Mouse (Mus musculus) intestine, postnatal 0 days (tissue): ENCODE measurements around the gene Gpr158. TPM values are rescaled to one million over a fixed set of nuclear protein-coding genes. Genes with fewer than 3 reads are reported as not detected.
"Not testable (repeated sequence)": the region's sequence is repeated elsewhere in the genome, so short reads cannot be mapped to it uniquely, and the experiment has no call there.

Experiments
- ATAC-seq: fragments of 200-750 bp; cut with Nextera tagmentation; 2 replicates; pipeline ENCODE4 v1.8.0; 2017; ENCODE audit warnings: mild to moderate bottlenecking, moderate TSS enrichment, moderate library complexity
- H3K27ac ChIP-seq: fragments of 300-500 bp; sonication (generic); 2 replicates; pipeline ENCODE4 v1.5.1; 2014; ENCODE audit warnings: mild to moderate bottlenecking, low read depth, low read length, moderate library complexity
- H3K27me3 ChIP-seq: fragments of 300-500 bp; sonication (generic); replicated peaks from 2 replicates; pipeline ENCODE4 v1.6.1; 2014; ENCODE audit warnings: low read length, mixed read lengths; ENCODE audit not compliant: control insufficient read depth, insufficient read depth
- H3K36me3 ChIP-seq: fragments of 300-500 bp; sonication (generic); 2 replicates; pipeline ENCODE4 v1.6.1; 2014; ENCODE audit warnings: mild to moderate bottlenecking, moderate library complexity; ENCODE audit not compliant: control insufficient read depth, insufficient read depth
- H3K4me1 ChIP-seq: fragments of 300-500 bp; sonication (generic); replicated peaks from 2 replicates; pipeline ENCODE4 v1.6.1; 2014; ENCODE audit warnings: antibody characterized with exemption, low read length, mixed read lengths; ENCODE audit not compliant: control insufficient read depth, insufficient read depth
- H3K4me2 ChIP-seq: fragments of 300-500 bp; sonication (generic); replicated peaks from 2 replicates; pipeline ENCODE4 v1.6.1; 2014; ENCODE audit warnings: low read depth, mild to moderate bottlenecking, moderate library complexity
- H3K4me3 ChIP-seq: fragments of 300-500 bp; sonication (generic); 2 replicates; pipeline ENCODE4 v1.5.1; 2014; ENCODE audit warnings: low read depth, low read length
- H3K9ac ChIP-seq: fragments of 300-500 bp; sonication (generic); 2 replicates; pipeline ENCODE4 v1.6.1; 2014; ENCODE audit warnings: mild to moderate bottlenecking, low read depth, low read length
- H3K9me3 ChIP-seq: fragments of 300-500 bp; sonication (generic); 2 replicates; pipeline ENCODE4 v1.6.1; 2016; ENCODE audit warnings: mixed run types; ENCODE audit not compliant: control insufficient read depth
- CTCF ChIP-seq: sonication (generic); IDR thresholded peaks from 2 replicates; pipeline ENCODE4 v1.5.1; 2016; ENCODE audit warnings: low read depth, mild to moderate bottlenecking, control low read depth, antibody characterized with exemption, moderate library complexity
- WGBS: fragments of 180-500 bp; shearing (Covaris S2); extraction: QIAGEN DNeasy Blood & Tissue Kit; methylation state at CpG from one replicate; pipeline ENCODE4 v1.1.7; 2014; 5-methylcytosine and 5-hydroxymethylcytosine counted together
- polyA plus RNA-seq: library from polyadenylated mRNA; unstranded; fragments of >200 nt; fragmentation: Nextera tagmentation; extraction: Ambion mirVana; gene quantifications from 2 replicates; pipeline ENCODE4 v1.2.1, GENCODE M21; 2015

The Gpr158 gene
- polyA plus RNA-seq, 1 experiment from 2014 or later = 0.03 TPM

GRCm38 (mm10) chr2:21431182-21431581 lies 63.8 kb downstream of the Gpr158 start:
- Histone ChIP-seq H3K4me3 (no peak overlapping the region), H3K36me3 (no peaks in the 10 kb centered on the region), H3K27me3 (no peaks in the 10 kb centered on the region), H3K4me1 (no peaks in the 10 kb centered on the region), H3K9ac (no peak overlapping the region), H3K27ac (no peak overlapping the region), H3K9me3 (no peaks in the 10 kb centered on the region), H3K4me2 (no peak overlapping the region)
- TF ChIP-seq CTCF = no peak
- no peak for ATAC-seq
- 80% methylated on average over 6 of the region's 6 CpGs for WGBS

DNA sequence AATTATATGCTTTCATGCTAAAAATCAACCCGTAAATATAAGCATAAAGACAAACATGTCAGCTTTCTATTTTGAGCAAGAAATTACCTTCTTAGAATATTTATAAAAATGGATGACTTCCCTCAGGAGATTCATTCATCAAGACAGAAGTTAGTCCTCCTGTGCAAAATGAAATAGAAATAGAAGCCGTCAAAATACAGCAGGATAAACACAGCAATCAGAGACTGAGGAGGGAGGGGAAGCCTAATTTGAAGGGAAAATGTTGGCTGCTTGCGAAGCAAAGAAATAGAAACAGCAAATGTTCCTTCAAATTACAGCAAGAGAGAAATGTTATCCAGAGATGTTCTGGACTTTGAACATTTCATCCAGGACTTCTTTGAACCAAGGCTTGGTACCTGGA lies 72.3 kb downstream of the Gpr158 start:
- Histone ChIP-seq H3K4me2 (no peak overlapping the region), H3K36me3 (no peaks in the 10 kb centered on the region), H3K9ac (no peak overlapping the region), H3K4me1 (no peaks in the 10 kb centered on the region), H3K27me3 (no peaks in the 10 kb centered on the region), H3K27ac (no peak overlapping the region), H3K4me3 (no peak overlapping the region), H3K9me3 (no peaks in the 10 kb centered on the region)
- 80% methylated on average over 3 of the region's 3 CpGs for WGBS
- TF ChIP-seq CTCF = no peak
- no peak for ATAC-seq

DNA sequence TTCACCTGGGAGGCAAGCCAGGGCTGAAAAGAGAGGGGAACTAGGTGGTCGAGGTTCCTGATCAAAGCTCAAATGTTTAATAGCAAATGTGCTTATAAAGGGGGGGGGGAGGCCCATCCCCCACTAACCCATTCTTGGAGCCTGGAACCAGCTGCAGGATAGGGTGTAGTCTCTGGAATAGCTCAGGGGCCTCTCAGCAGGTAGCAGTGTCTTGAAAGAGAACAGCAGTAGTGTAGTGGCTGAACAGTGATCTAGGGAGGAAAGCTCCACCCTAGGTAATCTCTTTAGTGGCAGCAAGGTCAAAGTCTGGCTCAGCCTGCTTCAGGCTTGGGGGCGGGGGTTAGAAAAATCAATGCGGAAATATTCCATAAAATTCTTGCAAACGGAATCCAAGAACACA lies 93.3 kb downstream of the Gpr158 start:
- H3K9ac ChIP-seq, H3K4me1 ChIP-seq, H3K36me3 ChIP-seq, H3K4me3 ChIP-seq, H3K27me3 ChIP-seq, H3K9me3 ChIP-seq, H3K4me2 ChIP-seq, H3K27ac ChIP-seq: not testable (repeated sequence)
- peak; percentile 99 for ATAC-seq
- WGBS = 39% methylated on average over 4 of the region's 4 CpGs

GRCm38 (mm10) chr2:21474957-21475356 lies 107.6 kb downstream of the Gpr158 start:
- 89% methylated on average over 2 of the region's 2 CpGs for WGBS
- no peaks in the 10 kb centered on the region for H3K27me3 ChIP-seq
- TF ChIP-seq CTCF = no peak

GRCm38 (mm10) chr2:21496881-21497280 lies 129.5 kb downstream of the Gpr158 start:
- no peak overlapping the region for H3K4me2 ChIP-seq
- 78% methylated on average over 3 of the region's 3 CpGs for WGBS
- no peaks in the 10 kb centered on the region for H3K9me3 ChIP-seq
- no peak for TF ChIP-seq CTCF
- no peak overlapping the region for H3K27ac ChIP-seq
- H3K27me3 ChIP-seq = no peaks in the 10 kb centered on the region
- H3K9ac ChIP-seq = no peak overlapping the region
- no peak overlapping the region for H3K4me3 ChIP-seq
- no peaks in the 10 kb centered on the region for H3K36me3 ChIP-seq
- no peak for ATAC-seq
- H3K4me1 ChIP-seq = no peaks in the 10 kb centered on the region

More at GRCm38 (mm10) chr2:21474957-21475356, 107.6 kb downstream of the Gpr158 start:
- ATAC-seq = no peak
- H3K9ac ChIP-seq = no peak overlapping the region
- H3K4me1 ChIP-seq = no peaks in the 10 kb centered on the region
- H3K36me3 ChIP-seq = no peaks in the 10 kb centered on the region
- no peak overlapping the region for H3K4me3 ChIP-seq
- H3K9me3 ChIP-seq = no peaks in the 10 kb centered on the region
- no peak overlapping the region for H3K27ac ChIP-seq
- no peak overlapping the region for H3K4me2 ChIP-seq

GRCm38 (mm10) chr2:21497965-21498364 lies 130.6 kb downstream of the Gpr158 start:
- no peaks in the 10 kb centered on the region for H3K27me3 ChIP-seq
- no peak overlapping the region for H3K4me3 ChIP-seq
- H3K9ac ChIP-seq = no peak overlapping the region
- 74% methylated on average over 1 of the region's 1 CpGs for WGBS
- H3K36me3 ChIP-seq = no peaks in the 10 kb centered on the region
- no peak for TF ChIP-seq CTCF
- no peaks in the 10 kb centered on the region for H3K9me3 ChIP-seq
- H3K27ac ChIP-seq = no peak overlapping the region
- ATAC-seq = no peak
- H3K4me1 ChIP-seq = no peaks in the 10 kb centered on the region
- no peak overlapping the region for H3K4me2 ChIP-seq

- H3K27me3 ChIP-seq = no peaks in the 10 kb centered on the region
- TF ChIP-seq CTCF = no peak
- no peak for ATAC-seq
Measured at GRCm38 (mm10) chr2:21499399-21499798, 132.1 kb downstream of the Gpr158 start.

More at GRCm38 (mm10) chr2:21499399-21499798, 132.1 kb downstream of the Gpr158 start:
- Histone ChIP-seq H3K4me2 (no peak overlapping the region), H3K27ac (no peak overlapping the region), H3K36me3 (no peaks in the 10 kb centered on the region), H3K9me3 (no peaks in the 10 kb centered on the region), H3K9ac (no peak overlapping the region), H3K4me3 (no peak overlapping the region), H3K4me1 (no peaks in the 10 kb centered on the region)
- WGBS = 87% methylated on average over 2 of the region's 2 CpGs
